Mouse (Mus musculus) ES-Bruce4 (cell line): Measurements from ENCODE around the gene Ephb1.

Source experiments
- CTCF ChIP-seq: IDR thresholded peaks from one replicate; pipeline ENCODE4 v1.8.1; 2011; ENCODE audit warnings: low read depth, low read length
- EP300 ChIP-seq: IDR thresholded peaks from 2 replicates; pipeline ENCODE4 v1.6.1; 2011; ENCODE audit warnings: low read depth, low read length; ENCODE audit not compliant: insufficient read depth
- POLR2A ChIP-seq: IDR thresholded peaks from one replicate; pipeline ENCODE4 v1.8.1; 2011; ENCODE audit warnings: low read length; ENCODE audit not compliant: insufficient read depth

DNA sequence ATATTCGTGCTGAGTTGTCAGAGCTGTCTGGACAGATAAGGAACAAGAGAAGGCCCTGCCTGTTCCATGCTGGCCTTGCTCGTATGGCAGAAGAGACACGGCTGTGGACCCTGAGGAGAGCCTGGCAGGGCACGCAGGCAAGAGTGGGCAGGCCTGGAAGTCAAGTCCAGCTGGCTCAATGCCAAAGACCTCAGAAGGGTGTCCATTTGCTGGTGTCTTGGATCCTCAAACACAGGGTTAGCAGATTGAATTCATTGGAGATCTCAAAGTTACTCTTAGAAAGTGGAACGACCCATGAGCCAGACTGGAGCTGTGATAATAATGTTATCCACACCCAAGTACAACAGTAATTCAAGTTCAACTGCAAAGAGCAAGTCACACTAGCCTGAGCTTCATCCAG, 273.6 kb downstream of the Ephb1 start:
- TF ChIP-seq EP300 (no peak), POLR2A (no peak), CTCF (no peak)
